Mouse (Mus musculus): ENCODE data around the gene Far2. TPM values are rescaled to one million over a fixed set of nuclear protein-coding genes. Genes with fewer than 3 reads are reported as not detected.

The Far2 gene
- polyA plus RNA-seq (2017; shearing (Covaris generic)): 1 to 10 TPM; 2.3 to 3.0 TPM

GRCm38 (mm10) chr6:148046881-148047649, at the start of gene Far2:
Far2 (plus strand) TSS chr6:148047259.

GRCm38 (mm10) chr6:148211897-148212680, 165.0 kb downstream of the Far2 start, which contains the start of gene Ergic2:
Ergic2 (minus strand) TSS chr6:148212374.

Other genes with a start within 250 kb of the Far2 start
- gene Ergic2, start 165.1 kb downstream of the Far2 start, polyA plus RNA-seq (2017; shearing (Covaris generic)): 100 to 1,000 TPM; 112 to 129 TPM